Mouse (Mus musculus) layer of hippocampus, adult 8-10 months (tissue): ENCODE results near the gene Ptms. TPM values are rescaled to one million over a fixed set of nuclear protein-coding genes. Genes with fewer than 3 reads are reported as not detected.
"Not testable (repeated sequence)": the region's sequence is repeated elsewhere in the genome, so short reads cannot be mapped to it uniquely, and the experiment has no call there.

Experiments
- DNase-seq, 2 experiments: peaks; one replicate each; pipeline ENCODE4 v3.0.0; 2022; ENCODE audit warnings: low spot score in 2 of 2
- total RNA-seq, 4 experiments: library from RNA; stranded (reverse); gene quantifications; 2 replicates each; pipeline ENCODE4 v1.2.4; 2022

Gene Ptms
- total RNA-seq, 4 experiments from 2014 or later = 881 to 936 (median 911) TPM

DNA sequence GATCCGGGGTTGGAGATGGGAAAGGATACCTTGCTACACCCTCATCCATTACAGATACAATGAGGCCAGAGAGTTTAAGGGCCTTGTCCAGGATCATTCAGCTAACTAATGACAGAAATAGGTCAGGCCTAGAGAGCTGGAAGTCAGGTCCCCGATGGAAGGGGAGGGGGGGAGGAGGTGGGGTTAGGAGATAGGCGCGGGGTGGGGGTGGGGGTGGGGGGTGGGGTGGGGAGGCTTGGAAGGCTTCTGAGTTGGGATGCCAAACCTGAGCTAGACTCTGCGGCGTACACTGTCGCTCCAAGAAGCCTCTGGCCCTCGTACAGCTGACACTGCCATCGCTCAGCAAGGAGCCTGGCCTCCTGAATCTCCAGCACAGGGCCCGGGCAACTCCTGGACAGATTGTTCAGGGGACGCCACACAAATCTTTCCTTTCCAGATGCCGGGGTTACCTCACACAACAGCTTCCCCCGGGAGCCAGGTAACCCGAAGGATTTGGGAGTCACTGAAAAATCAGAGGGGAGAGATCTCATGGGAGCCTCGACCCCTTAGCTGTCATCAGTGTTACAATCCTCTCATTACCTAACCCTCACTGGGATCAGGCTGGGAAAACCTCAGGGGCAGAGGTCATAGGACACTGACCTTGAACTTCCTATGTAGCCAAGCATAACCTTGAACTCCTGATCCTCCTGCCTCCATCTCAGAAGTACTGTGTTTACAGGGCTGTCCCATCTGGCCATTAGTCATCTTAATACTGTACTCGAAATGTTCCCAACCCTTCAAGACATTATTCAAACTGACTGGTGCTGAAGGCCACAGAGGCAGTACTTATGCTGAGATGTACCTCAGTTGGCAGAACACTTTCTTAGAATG, 14.7 kb downstream of the Ptms start:
- no peak for DNase-seq

DNA sequence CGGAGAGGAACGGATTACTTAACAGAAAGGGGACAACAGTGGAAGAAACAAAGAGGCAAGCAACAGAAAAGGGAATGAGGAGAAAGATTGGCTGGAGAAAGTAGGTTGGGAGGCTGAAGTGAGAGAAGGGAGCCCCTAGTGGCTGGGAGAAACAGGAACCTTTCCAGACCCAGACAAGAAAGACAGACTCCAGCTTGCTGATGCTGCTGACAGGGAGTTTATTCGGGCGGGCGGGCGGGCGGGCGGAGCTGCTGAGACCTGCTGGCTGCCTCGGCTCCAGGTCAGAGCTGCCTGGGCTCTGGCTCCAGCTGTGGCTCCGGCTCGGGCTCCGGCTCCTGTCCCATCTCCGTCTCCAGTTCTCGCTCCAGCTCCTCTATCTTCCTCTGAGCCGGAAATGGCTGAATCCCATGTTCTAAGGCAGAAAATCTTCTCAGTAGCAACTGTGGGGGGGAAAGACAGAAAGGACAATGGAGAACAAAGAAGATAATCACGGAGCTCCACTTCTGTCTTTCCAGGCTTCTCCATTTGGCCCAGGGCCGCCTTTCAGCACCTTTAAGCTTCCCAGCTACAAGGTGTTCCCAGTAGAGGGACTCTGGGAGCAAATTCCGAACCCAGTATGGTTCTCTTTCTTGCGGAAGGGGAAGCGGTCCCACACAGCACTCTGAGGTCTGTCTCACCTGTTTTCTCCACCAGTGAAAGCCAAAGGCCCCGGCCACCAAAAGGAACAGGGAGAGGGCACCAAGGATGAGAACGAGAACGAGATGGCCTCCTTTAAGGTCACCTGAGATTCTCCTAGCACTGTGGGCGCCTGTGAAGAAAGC, 15.5 kb downstream of the Ptms start:
- DNase-seq = peak; percentile 75 to 77

DNA sequence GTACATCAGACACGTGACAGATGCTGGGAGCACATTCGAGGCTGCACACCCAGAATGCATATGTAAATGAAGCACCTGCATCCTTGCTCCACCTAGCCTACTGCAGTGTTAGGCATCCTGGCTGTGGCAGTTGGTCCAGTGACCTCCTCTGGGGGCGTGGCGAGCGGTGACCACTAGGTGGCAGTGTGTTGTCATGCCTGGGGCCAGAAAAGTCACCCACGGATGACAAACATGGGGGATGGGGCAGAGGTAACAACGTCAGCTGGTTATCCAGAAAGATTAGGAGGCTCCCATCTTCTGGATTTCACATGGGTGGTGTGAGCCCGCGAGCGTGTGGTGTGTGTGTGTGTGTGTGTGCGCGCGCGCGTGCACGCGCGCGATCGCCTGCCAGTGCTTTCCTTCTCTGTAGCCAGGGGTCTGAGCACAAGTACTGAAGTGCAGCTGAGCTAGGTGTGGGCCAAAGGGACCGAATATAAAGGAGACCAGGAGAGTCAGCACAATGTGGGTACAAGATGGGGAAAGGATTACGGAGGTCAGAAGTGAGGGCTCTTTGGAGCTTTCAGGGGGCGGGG, 16.2 kb downstream of the Ptms start:
- DNase-seq = peak; percentile 88 to 93

DNA sequence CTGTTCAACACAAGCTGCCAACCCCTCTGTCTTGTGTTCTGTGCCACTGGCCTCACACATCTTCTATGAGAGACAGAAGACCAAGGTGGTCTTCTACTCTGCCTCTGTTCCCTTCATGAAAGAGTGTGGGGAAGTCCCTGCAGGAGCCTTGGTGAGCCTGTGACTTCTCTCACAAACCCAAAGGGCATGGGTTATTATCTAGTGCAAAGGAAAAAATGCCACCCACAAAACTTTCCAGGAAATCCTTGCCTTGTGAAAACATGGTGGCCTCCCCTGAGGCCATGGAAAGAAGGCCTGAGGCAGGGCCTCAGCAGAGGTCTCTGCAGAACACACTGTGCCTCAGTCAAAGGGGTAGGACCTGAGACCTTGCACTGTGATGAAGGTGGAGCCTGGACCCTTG, 18.1 kb downstream of the Ptms start:
- DNase-seq = no peak

DNA sequence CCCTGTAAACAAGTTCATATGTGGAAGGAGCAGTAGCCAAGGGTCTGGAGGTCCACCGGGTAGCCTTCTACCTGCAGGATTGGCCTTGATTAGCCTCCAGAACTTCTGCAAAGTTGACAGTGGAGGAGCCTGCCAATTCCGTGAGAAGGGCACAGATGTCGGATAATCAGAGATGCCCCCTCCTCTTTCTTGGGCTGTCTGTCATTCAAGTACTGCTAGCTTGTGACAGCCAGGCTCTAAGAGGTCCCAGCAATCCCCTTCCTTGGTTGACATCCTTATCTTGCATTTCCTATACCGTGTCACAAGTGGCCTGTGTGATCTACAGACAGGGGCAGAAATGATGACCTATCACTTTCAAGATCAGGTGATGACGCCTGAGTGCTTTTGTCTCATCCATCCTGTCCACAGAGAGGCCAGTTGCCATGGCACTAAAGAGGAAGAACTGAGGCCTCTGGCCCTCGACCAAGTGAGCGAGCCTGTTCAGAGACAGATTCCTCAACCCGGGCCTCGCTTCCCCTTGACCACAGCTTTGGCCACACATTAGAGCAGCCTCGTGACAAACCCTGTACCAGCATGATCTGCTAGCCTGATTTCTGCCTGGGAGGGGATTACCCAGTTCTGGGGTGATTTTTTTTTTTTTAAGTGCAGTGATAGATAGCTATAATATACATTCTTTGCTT, 19.0 kb downstream of the Ptms start:
- no peak for DNase-seq

DNA sequence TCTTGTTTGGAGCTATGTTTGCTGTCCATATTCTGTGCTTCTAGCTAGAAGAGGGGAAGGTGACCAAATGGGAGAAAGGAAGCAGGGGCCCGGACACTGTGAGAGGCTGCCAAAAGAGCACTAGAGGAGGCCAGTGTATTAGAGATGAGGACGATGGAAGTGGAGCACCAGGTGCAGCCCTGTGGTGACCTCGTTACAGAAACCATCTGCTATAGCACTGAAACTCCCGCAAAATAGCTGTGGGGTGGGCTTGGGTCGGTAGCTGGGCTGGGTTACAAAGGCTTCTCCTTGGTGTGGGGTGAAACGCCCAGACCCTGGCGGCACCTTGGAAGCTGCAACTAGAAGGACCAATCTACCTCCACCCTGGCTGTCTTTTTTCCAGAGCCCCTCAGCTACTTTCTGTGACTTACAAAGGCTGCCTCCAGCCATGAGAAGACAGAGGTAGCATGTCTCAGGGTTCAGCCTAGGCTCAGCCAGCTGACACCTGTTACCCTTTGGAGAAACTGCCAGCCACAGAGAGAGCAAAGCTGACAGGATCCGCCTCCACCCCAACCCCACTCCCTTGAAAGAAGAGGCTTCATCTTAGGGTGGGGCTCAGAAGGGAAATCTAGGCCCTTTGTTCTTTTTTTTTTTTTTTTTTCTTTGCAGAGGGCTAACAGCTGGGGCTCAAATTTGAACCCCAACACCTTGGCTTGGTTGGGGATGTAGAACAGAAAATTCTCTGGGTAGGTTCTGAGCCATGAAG, 19.7 kb downstream of the Ptms start:
- no peak for DNase-seq

DNA sequence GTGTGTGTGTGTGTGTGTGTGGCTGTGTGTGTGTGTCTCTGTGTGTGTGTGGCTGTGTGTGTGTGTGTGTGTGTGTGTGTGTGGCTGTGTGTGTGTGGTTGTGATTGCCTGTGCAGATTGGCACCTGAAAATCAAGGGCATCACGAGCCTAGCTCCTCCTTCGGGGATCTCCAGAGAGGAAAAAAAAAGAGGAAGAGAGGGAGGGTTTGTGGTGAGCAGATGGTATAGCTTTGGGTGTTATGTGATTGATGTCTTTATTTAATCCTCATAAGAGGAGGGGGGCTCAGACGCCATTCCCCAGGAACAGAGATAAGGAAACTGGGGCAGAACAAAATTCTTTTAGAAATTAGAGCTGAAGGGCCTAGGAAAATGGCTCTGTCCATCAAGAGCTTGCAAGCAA, 21.5 kb downstream of the Ptms start:
- no peak for DNase-seq

DNA sequence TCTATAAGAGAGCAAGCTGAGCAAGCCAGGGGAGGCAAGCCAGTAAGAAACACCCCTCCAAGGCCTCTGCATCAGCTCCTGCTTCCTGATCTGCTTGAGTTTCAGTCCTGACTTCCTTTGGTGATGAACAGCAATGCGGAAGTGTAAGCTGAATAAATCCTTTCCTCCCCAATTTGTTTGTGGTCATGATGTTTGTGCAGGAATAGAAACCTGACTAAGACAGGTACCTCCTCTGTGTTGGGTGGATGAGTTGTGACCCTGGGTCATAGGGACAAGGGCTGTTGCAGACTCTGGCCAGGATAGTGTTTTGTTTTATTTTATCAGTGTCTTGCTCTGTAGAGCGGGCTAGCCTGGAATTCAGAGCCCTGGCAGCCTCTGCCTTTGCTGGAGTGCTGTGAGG, 25.8 kb downstream of the Ptms start:
- not testable (repeated sequence) for DNase-seq

DNA sequence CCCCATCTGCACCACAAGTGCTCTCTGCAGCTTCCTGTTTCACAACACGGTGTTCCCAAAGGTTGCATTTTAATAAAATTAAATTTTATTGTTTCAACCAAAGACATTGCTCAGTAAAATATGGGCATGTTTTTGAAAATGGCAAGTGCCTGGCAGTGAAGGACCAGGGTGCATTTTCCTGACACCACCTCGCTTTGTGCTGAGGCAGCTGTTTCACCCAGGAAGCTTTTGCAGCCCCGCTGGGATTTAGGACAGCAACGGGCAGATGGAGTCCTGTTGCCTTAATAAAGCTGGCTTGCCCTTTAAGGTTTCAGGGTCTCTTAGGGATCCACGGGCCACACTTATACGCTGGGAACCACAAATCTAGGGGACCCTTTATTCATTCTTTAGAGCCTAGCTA, 28.9 kb downstream of the Ptms start:
- no peak for DNase-seq

DNA sequence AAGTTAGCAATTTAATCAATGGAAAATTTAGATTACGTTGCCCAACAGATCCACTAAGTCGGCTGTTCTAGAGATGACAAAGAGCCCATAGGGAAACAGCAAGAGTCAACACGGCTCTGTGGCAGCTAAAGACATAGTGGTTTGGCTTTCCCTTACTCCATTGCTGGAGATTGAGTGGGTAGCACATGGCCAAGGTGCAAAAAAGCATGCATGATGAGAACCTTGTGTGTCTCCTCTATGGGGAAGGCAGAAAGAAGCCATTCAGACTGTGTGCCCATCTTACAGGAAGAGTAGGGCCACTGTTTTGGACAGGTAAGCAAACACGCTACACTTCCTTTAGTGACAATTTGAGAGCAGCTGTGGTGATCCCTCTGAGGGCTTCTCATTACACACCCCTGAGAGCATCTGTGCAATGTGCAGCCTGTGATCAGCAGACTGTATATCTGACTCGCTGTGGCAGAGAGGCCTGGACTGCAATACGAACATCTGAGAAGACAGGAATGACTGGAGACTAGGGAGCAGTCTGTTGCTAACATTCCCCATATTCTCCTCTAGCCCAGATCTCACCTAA, 31.3 kb downstream of the Ptms start:
- DNase-seq = no peak

DNA sequence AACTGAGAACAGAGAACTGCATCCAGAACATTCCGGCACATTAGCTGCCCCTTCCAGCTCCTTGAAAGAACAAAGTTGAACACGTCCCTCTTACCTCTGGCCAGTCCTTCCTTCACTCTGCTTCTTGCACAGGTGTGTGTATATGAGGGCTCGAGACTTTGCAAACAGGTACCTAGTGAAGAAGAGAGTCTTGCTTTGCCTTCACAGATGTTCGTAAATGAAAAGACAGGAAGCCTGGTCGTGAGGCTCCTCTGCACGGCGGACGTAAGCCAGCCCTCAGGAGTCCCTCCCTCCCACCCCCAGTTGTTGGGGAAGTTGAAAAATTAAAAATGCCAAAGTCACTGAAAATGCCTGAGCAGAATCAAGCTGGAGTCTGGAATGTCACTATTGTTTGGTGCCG, 31.9 kb downstream of the Ptms start, which contains the start of gene Cd4:
TSS of gene Cd4 (minus strand) at position 236 of the 400 bp plus-strand sequence.
- DNase-seq = no peak

DNA sequence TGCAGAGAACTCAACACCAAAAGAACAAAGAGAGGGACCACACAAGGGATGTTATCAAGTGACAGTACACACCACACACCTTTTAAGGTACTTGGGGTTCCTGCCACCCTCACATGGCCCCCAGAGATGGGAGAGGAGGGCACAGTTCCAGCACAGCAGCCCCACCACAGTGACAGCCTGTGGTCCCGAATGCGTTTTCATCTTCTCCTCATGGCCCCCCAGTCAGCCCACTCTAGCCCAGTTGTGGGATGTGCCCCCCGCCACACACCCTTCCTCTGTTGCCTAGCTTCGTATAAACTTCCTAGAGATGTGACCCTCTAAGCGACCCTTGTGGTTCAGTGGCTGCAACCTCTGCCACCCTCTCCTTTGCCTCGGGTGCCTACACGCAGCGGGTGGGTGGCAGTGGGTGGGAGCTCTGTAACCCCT, 33.9 kb downstream of the Ptms start:
- DNase-seq = no peak

DNA sequence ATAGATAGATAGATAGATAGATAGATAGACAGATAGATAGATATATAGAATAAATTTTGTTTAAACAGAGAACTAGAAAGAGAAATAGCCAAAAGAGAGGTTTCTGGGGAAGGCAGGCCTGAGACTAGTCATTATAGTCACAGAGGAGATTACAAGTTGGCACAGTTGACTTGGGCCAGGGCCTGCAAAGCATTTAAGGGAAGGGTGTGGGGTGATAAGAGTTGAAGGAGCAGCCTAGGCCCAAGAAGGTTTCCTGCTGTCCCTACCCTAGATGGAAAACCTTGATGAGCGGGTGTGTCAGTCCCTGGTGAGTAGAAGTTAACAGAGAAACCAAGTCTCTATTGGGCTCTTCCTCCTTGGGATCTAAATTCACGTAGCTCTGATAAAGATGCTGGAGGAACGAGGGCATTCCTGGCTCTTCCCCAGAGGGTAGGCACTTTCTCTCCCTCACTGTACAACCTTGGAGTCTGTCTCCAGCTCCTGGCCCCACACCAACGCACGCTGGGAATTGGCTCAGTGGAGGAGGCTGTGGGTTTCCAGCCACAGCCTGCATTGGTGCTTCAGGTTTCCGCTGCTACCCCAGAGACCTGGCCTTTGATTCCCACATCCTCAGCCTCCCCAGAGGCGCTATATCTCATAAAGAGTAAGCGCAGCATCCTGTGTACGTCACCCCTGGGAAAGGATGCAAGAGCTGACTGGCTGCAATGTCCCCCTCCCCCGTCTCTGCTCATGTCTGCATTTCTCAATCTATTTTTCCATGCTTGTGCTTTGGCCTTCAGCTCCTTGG, 35.0 kb downstream of the Ptms start:
- no peak for DNase-seq

DNA sequence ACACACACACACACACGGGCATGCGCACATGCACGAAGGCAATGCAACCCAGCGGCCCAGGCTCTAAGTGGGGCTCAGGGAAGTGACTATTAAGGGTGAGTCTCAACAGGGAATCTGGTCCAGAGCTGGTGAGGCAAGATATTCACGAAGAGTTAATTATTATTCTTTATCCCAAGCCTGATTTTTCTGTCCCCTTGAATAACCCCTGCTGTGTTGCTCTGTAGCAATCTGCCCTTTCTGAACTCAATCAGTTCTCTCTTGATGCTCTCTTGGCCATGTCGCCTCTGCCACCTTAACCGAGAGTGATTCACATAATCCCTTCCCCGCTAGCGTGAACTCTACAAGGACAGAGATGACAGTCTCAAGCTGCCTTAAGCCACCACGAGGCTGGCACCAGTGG, 36.6 kb downstream of the Ptms start:
- no peak for DNase-seq

DNA sequence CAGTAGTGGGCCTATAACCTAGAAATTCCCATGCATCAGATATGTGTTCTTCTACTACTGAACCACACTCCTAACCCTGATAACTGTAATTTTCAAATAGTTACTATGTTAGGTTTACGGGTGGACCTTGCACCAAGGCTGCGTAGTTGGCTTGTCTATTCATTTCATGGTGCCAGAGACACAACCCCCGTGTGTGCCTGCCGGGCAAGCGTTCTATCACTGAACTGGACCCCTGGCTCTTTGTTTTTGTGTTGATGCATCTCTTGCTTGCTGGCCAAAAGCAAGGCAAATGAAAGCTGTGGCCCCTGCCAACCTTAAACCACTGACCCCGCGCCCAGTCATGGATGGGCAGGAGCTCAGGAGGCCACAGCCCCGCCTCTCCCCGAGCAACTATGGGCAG, 38.1 kb downstream of the Ptms start:
- DNase-seq = no peak

DNA sequence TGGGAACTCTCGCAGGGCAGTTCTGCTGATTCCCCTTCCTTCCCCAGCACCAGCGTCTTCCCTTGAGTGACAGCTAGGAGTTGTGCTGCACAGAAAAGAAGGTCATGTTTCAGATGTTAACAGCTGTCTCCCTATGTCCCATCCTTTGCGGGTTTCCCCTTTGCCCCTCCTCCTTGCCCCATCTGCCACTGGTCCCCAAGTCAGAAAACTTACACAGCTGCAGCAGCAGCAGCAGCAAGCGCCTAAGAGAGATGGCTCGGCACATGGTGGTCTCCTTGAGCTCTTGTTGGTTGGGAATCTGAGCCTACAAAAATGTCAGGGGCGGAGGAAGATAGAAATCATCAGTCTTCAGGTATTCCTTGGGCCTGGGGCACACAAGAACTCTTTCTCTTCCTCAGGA, 40.5 kb downstream of the Ptms start:
- no peak for DNase-seq

DNA sequence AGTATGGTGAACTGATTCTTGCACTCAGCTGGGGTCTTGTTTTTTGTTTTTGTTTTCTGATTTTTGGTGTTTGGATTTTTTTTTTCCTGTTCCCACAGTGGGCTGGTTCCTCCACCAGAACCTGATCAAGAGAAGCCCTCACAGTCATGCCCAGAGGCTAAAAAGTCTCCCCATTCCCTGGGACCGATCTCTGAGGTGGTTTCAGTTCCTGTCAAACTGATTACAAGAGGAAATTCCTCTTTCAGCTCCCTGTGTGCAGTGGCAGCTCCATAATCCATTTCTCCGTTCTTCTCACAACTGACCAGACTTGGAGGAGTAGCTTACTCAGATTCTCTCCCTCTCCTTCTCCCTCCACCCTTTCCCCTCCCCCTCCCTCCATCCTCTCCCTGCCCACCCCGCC, 45.6 kb downstream of the Ptms start:
- DNase-seq = no peak

DNA sequence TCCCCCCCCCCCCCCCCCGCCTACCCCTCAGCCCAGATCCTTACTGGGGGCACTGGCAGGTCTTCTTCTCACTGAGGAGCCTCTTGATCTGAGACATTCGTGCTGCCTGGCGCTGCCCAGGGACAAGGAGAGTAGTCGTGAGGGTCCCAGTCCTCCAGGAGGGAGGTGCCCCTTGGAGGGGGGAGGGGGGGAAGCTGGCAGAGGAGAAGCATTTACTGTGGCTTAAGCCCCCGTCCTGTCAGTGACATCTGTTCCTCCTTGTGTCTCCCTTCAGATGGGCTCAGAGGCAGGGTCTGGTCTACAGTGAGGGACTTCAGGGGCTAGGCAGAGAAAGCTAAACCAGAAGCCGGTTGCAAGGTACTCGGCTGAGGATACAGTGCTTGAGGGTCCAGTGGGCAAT, 53.3 kb downstream of the Ptms start:
- DNase-seq = no peak

DNA sequence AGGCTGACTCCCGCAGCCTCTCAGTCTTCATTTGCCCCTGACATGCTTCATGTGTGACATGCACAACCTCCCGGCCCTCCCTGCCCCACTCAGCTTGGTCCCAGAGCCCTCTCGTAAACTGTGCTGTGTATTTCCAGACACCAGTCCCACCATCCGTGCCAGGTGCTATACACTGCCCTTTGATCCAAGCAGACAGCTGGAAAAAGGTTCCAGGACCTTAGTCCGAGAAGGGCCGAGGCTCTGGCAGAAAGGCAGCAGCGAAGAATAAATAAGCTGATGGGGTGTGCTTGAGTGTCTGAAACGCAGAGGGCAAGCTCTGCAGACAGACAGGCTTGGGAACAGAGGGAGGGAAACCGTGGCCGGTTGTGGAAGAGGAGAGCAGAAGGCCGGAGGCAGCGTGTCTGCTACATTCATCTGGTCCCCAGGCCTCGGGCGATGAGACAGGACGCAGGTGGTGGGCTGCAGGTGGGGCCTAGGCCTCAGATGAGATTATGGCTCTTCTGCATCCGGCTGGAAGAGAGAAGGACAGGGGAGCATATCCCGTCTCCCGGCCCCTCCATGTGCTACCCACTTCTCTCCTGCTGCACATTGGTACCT, 54.0 kb downstream of the Ptms start:
- no peak for DNase-seq
